21 mouse cellular contexts compared by ENCODE assay signal in genomic region chr2:70993740-70994139, GRCm38 (mm10).
DNase-seq lines count a peak whose midpoint lies in the region; ATAC-seq and TF ChIP-seq lines count a peak whose summit lies in the region.
"Had no signal": no experiment of that assay in that cellular context is flagged by ENCODE, and none has a peak within 500 bp of the region (broad histone marks: within the 10 kb centered on the region; RNA-seq: fewer than 3 reads in every experiment).

No protein-coding gene starts in this region.

- no peaks in the 10 kb centered on the region for H3K27me3 ChIP-seq in liver, embryonic 11.5 days (replicated peaks; ENCODE audit: control insufficient read depth, insufficient read depth, low read length)
- no peaks in the 10 kb centered on the region for H3K27me3 ChIP-seq in liver, embryonic 14.5 days (ENCODE audit: control insufficient read depth, insufficient read depth, low read length)
- H3K27me3 ChIP-seq in hindbrain, embryonic 10.5 days (ENCODE audit: insufficient read depth, poor library complexity, severe bottlenecking), result no peaks in the 10 kb centered on the region
- H3K27me3 ChIP-seq: embryonic facial prominence, embryonic 13.5 days; heart, embryonic 13.5 days; Patski had no signal

- TF ChIP-seq CTCF in liver, embryonic 14.5 days (IDR thresholded peaks at IDR 0.05; ENCODE audit: low read depth), result no peak

- H3K4me2 ChIP-seq in liver, embryonic 11.5 days, result no peak overlapping the region
- no peak overlapping the region for H3K4me2 ChIP-seq in liver, embryonic 14.5 days (ENCODE audit: low read depth)
- H3K4me2 ChIP-seq: embryonic facial prominence, embryonic 13.5 days; heart, embryonic 13.5 days; hindbrain, embryonic 14.5 days had no signal

- H3K9ac ChIP-seq in liver, embryonic 11.5 days (ENCODE audit: low read depth, low read length), result no peak overlapping the region; the same call in 1 of the 2 replicates
- H3K9ac ChIP-seq in liver, embryonic 14.5 days (replicated peaks), result no peak overlapping the region
- H3K9ac ChIP-seq: embryonic facial prominence, embryonic 13.5 days; heart, embryonic 13.5 days; hindbrain, embryonic 14.5 days had no signal

- no peaks in the 10 kb centered on the region for H3K9me3 ChIP-seq in liver, embryonic 11.5 days (ENCODE audit: control insufficient read depth, low read length)
- H3K9me3 ChIP-seq in liver, embryonic 14.5 days (ENCODE audit: control insufficient read depth, low read length), result no peaks in the 10 kb centered on the region
- no peaks in the 10 kb centered on the region for H3K9me3 ChIP-seq in hindbrain, embryonic 10.5 days
- H3K9me3 ChIP-seq: embryonic facial prominence, embryonic 13.5 days; forebrain, embryonic 10.5 days; heart, embryonic 13.5 days had no signal

- H3K4me3 ChIP-seq in liver, embryonic 11.5 days (ENCODE audit: low read depth, low read length), result no peak overlapping the region
- no peak overlapping the region for H3K4me3 ChIP-seq in liver, embryonic 14.5 days (ENCODE audit: insufficient read depth in 1 of 2, low read depth in 2 of 2, low read length in 2 of 2)
- H3K4me3 ChIP-seq in hindbrain, embryonic 10.5 days, result no peak overlapping the region
- H3K4me3 ChIP-seq: embryonic facial prominence, embryonic 13.5 days; forebrain, embryonic 10.5 days; gastrocnemius, adult 2 months; heart, embryonic 13.5 days had no signal

- 69% methylated on average over 3 of the region's 3 CpGs for WGBS in liver, embryonic 11.5 days
- WGBS in liver, embryonic 14.5 days (ENCODE audit: insufficient replicate concordance), result 52% methylated on average over 3 of the region's 3 CpGs
- WGBS in hindbrain, embryonic 10.5 days, result 86% methylated on average over 3 of the region's 3 CpGs

- H3K4me1 ChIP-seq in liver, embryonic 11.5 days (replicated peaks; ENCODE audit: control insufficient read depth, insufficient read depth, low read length), result peaks cover 25% of the 10 kb centered on the region
- peaks cover 9 to 32% of the 10 kb centered on the region in 2 experiments for H3K4me1 ChIP-seq in liver, embryonic 14.5 days (replicated peaks; ENCODE audit: control insufficient read depth in 2 of 2, insufficient read depth in 2 of 2, low read length in 1 of 2)
- H3K4me1 ChIP-seq in hindbrain, embryonic 10.5 days (replicated peaks), result peaks cover 23% of the 10 kb centered on the region
- H3K4me1 ChIP-seq: embryonic facial prominence, embryonic 13.5 days had no signal

- DNase-seq in liver, embryonic 11.5 days (ENCODE audit: low spot score), result no peak
- no peak for DNase-seq in liver
- DNase-seq in liver, embryonic 14.5 days (ENCODE audit: low read depth in 3 of 3, low spot score in 3 of 3), result no peak
- no peak for DNase-seq in adrenal gland, adult 8-10 months
- DNase-seq in hindbrain, embryonic 10.5 days (ENCODE audit: low spot score), result no peak
- DNase-seq: adrenal gland, postnatal 25 days; cerebellum, adult 18-20 months; cerebellum, adult 9-11 months; cerebellum, postnatal 36 days; gastrocnemius, adult 2 months; gastrocnemius, postnatal 25 days; heart, postnatal 4 days had no signal

- TF ChIP-seq EP300 in liver, embryonic 14.5 days (IDR thresholded peaks at IDR 0.05; ENCODE audit: low read depth), result 0 out of 2 replicates have a peak, but pooled peaks have one; percentile 16

- ATAC-seq in liver, embryonic 11.5 days (replicated peaks; ENCODE audit: low FRiP score), result no peak
- peak; percentile 54 for ATAC-seq in liver, embryonic 14.5 days (ENCODE audit: insufficient read depth)
- ATAC-seq in megakaryocyte progenitor cell, adult 5-6 weeks (replicated peaks; ENCODE audit: poor library complexity), result peak; percentile 29
- ATAC-seq in megakaryocyte, adult 5-6 weeks (ENCODE audit: poor library complexity, severe bottlenecking), result no peak
- ATAC-seq: activated CD4-positive, CD25-positive, alpha-beta regulatory T cell, adult 4 months; forebrain, embryonic 14.5 days; Patski had no signal

- H3K36me3 ChIP-seq in liver, embryonic 11.5 days (ENCODE audit: control insufficient read depth, insufficient read depth, low read length), result peaks cover 2% of the 10 kb centered on the region; the same call in 1 of the 2 replicates
- no peaks in the 10 kb centered on the region for H3K36me3 ChIP-seq in liver, embryonic 14.5 days (replicated peaks; ENCODE audit: control insufficient read depth, insufficient read depth, low read depth)
- H3K36me3 ChIP-seq in hindbrain, embryonic 10.5 days, result no peaks in the 10 kb centered on the region
- H3K36me3 ChIP-seq: forebrain, embryonic 10.5 days had no signal

- 0 out of 2 replicates have a peak overlapping the region, but pooled peaks have one; percentile 15 for H3K27ac ChIP-seq in liver, embryonic 11.5 days (ENCODE audit: low read depth, low read length)
- no peak overlapping the region for H3K27ac ChIP-seq in liver, embryonic 14.5 days
- H3K27ac ChIP-seq in hindbrain, embryonic 10.5 days, result no peak overlapping the region
- H3K27ac ChIP-seq: embryonic facial prominence, embryonic 13.5 days; forebrain, embryonic 10.5 days; heart, embryonic 13.5 days; hindbrain, embryonic 14.5 days had no signal

Comparison
In these comparisons a context has a peak if more than half of its experiments do, and no peak if none do; other contexts are left out.
1. ATAC-seq: peak in liver, embryonic 14.5 days (single experiment) and megakaryocyte progenitor cell, adult 5-6 weeks (single experiment); none in liver, embryonic 11.5 days (single experiment) and megakaryocyte, adult 5-6 weeks (single experiment).